Mouse (Mus musculus) limb, embryonic 13.5 days (tissue): Measurements from ENCODE around the gene Etfdh. TPM values are rescaled to one million over a fixed set of nuclear protein-coding genes. Genes with fewer than 3 reads are reported as not detected.

Source experiments
- ATAC-seq: fragments of 200-750 bp; cut with Nextera tagmentation; 2 replicates; pipeline ENCODE4 v1.8.0; 2017; ENCODE audit warnings: low read depth, moderate number of reproducible peaks, moderate TSS enrichment; ENCODE audit not compliant: low FRiP score
- H3K27ac ChIP-seq: fragments of 300-500 bp; sonication (generic); 2 replicates; pipeline ENCODE4 v1.5.1; 2015; ENCODE audit warnings: inconsistent platforms, mild to moderate bottlenecking, moderate library complexity
- H3K27me3 ChIP-seq: fragments of 300-500 bp; sonication (generic); 2 replicates; pipeline ENCODE4 v1.6.1; 2015; ENCODE audit warnings: mild to moderate bottlenecking, inconsistent platforms
- H3K36me3 ChIP-seq: fragments of 300-500 bp; sonication (generic); 2 replicates; pipeline ENCODE4 v1.6.1; 2015; ENCODE audit warnings: inconsistent platforms, mild to moderate bottlenecking, moderate library complexity
- H3K4me1 ChIP-seq: fragments of 300-500 bp; sonication (generic); 2 replicates; pipeline ENCODE4 v1.6.1; 2015; ENCODE audit warnings: inconsistent platforms
- H3K4me2 ChIP-seq: fragments of 300-500 bp; sonication (generic); replicated peaks from 2 replicates; pipeline ENCODE4 v1.6.1; 2015; ENCODE audit warnings: inconsistent platforms, mild to moderate bottlenecking, moderate library complexity
- H3K4me3 ChIP-seq: fragments of 300-500 bp; sonication (generic); 2 replicates; pipeline ENCODE4 v1.5.1; 2015; ENCODE audit warnings: moderate library complexity, mild to moderate bottlenecking, inconsistent platforms
- H3K9ac ChIP-seq: fragments of 300-500 bp; sonication (generic); 2 replicates; pipeline ENCODE4 v1.6.1; 2015; ENCODE audit warnings: mild to moderate bottlenecking, inconsistent platforms
- H3K9me3 ChIP-seq: fragments of 300-500 bp; sonication (generic); 2 replicates; pipeline ENCODE4 v1.6.1; 2016; ENCODE audit warnings: inconsistent platforms
- WGBS: fragments of 180-500 bp; shearing (Covaris S2); methylation state at CpG from one replicate; pipeline ENCODE4 v1.1.7; 2015; 5-methylcytosine and 5-hydroxymethylcytosine counted together
- polyA plus RNA-seq: library from polyadenylated mRNA; unstranded; fragments of >200 nt; fragmentation: Nextera tagmentation; extraction: Ambion mirVana; gene quantifications from 2 replicates; pipeline ENCODE4 v1.2.1, GENCODE M21; 2015

The Etfdh gene
- polyA plus RNA-seq, 1 experiment from 2014 or later = 57.4 TPM

- peaks cover 8% of the 10 kb centered on the region for H3K4me1 ChIP-seq
- no peaks in the 10 kb centered on the region for H3K9me3 ChIP-seq
- ATAC-seq = no peak
- no peak overlapping the region for H3K4me2 ChIP-seq
- H3K4me3 ChIP-seq = no peak overlapping the region
- no peak overlapping the region for H3K9ac ChIP-seq
- WGBS = 86% methylated on average over 10 of the region's 10 CpGs
- no peak overlapping the region for H3K27ac ChIP-seq
- H3K36me3 ChIP-seq = no peaks in the 10 kb centered on the region
- no peaks in the 10 kb centered on the region for H3K27me3 ChIP-seq
Observed at GRCm38 (mm10) chr3:79561784-79562715, 67.2 kb downstream of the Etfdh start.

DNA sequence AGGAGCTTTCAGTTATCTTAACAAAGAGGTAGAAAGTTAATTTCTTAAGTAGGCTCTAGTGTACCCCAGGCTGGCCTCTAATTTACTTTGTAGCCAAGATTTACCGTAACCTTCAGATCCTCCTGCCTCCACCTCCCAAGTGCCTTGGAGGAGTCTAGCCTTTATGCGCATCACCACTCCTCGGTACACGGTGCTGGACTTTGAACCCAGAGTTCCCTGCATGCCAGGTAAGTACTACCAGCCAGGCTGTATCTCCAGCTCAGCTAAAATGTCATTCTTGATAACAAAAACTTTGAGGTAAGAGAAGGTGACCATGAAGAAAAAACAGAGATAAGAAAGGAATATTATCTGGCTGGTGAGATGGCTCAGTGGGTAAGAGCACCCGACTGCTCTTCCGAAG, 68.7 kb downstream of the Etfdh start:
- WGBS = 95% methylated on average over 6 of the region's 6 CpGs
- no peak overlapping the region for H3K27ac ChIP-seq
- no peak overlapping the region for H3K4me2 ChIP-seq
- ATAC-seq = no peak
- no peaks in the 10 kb centered on the region for H3K36me3 ChIP-seq
- no peaks in the 10 kb centered on the region for H3K9me3 ChIP-seq
- H3K9ac ChIP-seq = no peak overlapping the region
- no peaks in the 10 kb centered on the region for H3K4me1 ChIP-seq
- no peak overlapping the region for H3K4me3 ChIP-seq
- no peaks in the 10 kb centered on the region for H3K27me3 ChIP-seq

GRCm38 (mm10) chr3:79559773-79560045, 69.6 kb downstream of the Etfdh start:
- H3K4me3 ChIP-seq = no peak overlapping the region
- H3K9me3 ChIP-seq = no peaks in the 10 kb centered on the region
- no peaks in the 10 kb centered on the region for H3K27me3 ChIP-seq
- H3K9ac ChIP-seq = no peak overlapping the region
- no peak for ATAC-seq
- no peak overlapping the region for H3K4me2 ChIP-seq
- H3K27ac ChIP-seq = no peak overlapping the region
- no peaks in the 10 kb centered on the region for H3K4me1 ChIP-seq
- H3K36me3 ChIP-seq = no peaks in the 10 kb centered on the region
- 71% methylated on average over 5 of the region's 5 CpGs for WGBS

DNA sequence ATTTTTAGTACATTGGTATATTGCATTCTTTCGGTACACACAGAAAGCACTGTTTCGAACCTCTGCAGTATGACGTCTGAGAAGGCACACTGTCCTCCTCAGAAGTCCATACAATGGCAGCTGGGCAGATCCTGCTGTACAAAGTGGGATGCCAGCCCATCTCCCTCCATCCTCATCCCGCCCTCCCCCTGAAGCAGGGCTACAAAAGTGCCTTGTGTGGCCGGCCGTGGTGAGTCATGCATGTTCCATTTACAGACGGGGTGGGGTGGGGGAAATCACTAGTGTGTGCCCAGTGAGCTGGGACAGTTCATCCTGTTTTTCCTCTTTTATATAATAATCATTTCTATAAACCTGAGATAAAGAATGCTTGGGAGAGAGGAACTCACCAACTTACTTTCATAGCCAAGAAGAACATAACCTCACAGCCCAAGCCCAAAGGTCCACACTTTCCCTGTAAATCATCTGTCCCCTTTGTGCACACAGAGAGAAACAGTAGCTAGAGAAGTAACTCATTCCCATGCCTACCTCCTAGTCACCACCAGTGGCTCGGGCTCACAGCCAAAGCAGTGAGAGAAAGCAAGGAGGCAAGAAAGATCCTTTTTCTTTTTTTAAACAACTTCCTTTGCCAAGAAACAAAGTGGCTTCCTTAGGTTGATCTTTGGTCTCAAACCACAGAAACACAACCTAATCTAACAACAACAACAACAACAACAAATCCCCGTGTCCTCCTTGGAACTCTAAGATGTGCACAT, 70.1 kb downstream of the Etfdh start:
- WGBS = 84% methylated on average over 9 of the region's 9 CpGs
- no peak for ATAC-seq

DNA sequence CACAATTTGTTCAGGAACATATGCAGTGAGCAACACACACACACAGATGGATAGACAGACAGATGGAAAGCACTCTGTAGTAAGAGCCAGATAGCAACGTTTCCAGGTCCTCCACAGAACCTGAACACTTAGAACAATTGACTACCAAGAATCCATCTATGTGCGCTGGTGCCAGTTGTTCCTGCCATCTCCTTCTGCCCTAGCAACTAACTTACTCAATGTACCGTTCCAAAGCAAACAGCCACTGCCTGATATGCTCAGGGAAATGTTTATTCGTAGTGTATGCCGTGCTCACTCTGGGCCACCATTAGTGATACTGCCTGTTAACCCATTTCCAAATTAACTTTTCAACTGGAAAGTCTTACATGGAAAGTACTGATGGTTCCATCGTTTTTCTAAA, 74.2 kb downstream of the Etfdh start:
- WGBS = 92% methylated on average over 6 of the region's 6 CpGs
- Histone ChIP-seq H3K4me1 (no peaks in the 10 kb centered on the region), H3K27me3 (no peaks in the 10 kb centered on the region), H3K4me3 (no peak overlapping the region), H3K4me2 (no peak overlapping the region), H3K9ac (no peak overlapping the region), H3K9me3 (no peaks in the 10 kb centered on the region), H3K36me3 (0 out of 2 replicates have a peak, but pooled peaks cover 3% of the 10 kb centered on the region), H3K27ac (no peak overlapping the region)
- ATAC-seq = no peak

More for the DNA sequence above, 70.1 kb downstream of the Etfdh start:
- Histone ChIP-seq H3K9ac (no peak overlapping the region), H3K4me2 (no peak overlapping the region), H3K4me1 (no peaks in the 10 kb centered on the region), H3K27ac (no peak overlapping the region), H3K27me3 (no peaks in the 10 kb centered on the region), H3K9me3 (no peaks in the 10 kb centered on the region), H3K4me3 (no peak overlapping the region), H3K36me3 (0 out of 2 replicates have a peak, but pooled peaks cover under 1% of the 10 kb centered on the region)

Other genes starting within 250 kb of the Etfdh start
- 3.4 and 3.9 TPM in 2 replicates for gene Fnip2, start 61.7 kb downstream of the Etfdh start, polyA plus RNA-seq
- gene Ppid, start 38.2 kb downstream of the Etfdh start, polyA plus RNA-seq = 187 and 192 TPM in 2 replicates
- 35.5 and 35.9 TPM in 2 replicates for gene 4930579G24Rik, start 421 bp downstream of the Etfdh start, polyA plus RNA-seq
- 0.13 and 0.20 TPM in 2 replicates for gene Rxfp1, start 108.4 kb upstream of the Etfdh start, polyA plus RNA-seq
- 3.0 and 3.1 TPM in 2 replicates for gene Tmem144, start 223.3 kb upstream of the Etfdh start, polyA plus RNA-seq